Mouse (Mus musculus): ENCODE measurements around the gene Zfr.

DNA sequence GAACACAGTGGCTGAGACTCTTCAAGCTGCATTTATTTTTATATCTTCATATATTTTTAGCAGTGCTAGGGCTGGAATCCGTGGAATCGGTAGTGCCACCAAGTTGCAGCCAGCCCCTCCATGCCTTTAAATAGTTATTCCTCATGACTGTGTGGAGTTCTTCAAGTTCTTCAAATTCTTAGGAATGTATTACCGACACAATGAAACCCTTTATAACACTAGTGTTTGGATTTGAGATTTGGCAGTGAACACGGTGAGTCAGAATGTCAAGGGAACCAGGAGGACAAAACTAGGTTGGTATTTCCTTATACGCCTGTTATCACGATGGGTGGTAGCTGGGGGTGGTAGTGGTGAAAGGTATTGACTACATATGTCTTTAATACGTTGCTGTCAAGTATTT is 6.4 kb upstream of the Zfr start:
- no peak for TF ChIP-seq CTCF (IDR thresholded peaks at IDR 0.05; ENCODE audit: low read depth, low read length)
- no peak for TF ChIP-seq POLR2A (IDR thresholded peaks at IDR 0.05; ENCODE audit: extremely low read depth, insufficient read depth, low read length)

All from liver, adult 2 months (tissue).